Mouse (Mus musculus): ENCODE data around the gene Taf10. TPM values are rescaled to one million over a fixed set of nuclear protein-coding genes. Genes with fewer than 3 reads are reported as not detected.

Taf10 gene
- total RNA-seq (2023): 190 TPM

DNA sequence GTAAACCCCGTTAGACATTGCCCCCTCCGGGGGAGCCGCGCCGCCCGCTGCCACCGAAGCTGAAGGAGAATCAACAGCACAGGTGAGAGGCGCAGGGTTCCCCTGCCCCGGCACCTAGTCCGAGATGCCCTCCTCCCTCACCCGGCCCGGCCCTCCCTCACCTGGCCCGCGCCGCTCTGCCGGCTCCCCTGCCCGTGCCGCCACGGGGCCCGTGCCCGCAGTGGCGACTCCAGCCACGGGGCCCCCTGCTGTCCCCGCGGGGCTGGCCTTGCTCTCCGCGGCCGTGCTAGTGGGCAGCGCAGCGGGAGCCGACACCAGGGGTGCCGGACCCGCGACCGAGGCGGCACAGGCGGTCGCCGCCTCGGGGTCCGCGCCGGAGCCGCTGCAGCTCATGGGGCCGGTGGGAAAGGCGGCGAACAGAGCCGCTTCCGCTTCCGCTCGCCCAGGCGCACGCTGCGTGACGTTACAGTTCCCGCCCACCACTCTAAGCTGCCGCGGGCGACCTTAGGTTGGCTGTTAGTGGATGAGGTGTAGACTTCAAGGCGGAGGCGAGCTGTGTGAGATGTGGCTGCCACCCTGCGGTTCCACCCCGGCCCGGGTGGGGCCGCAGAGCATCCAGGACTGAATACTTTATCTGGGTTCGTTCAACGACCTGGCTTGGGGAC lies at the start of gene Taf10:
Taf10 (minus strand) TSS at position 436 of the 665 bp plus-strand sequence.

DNA sequence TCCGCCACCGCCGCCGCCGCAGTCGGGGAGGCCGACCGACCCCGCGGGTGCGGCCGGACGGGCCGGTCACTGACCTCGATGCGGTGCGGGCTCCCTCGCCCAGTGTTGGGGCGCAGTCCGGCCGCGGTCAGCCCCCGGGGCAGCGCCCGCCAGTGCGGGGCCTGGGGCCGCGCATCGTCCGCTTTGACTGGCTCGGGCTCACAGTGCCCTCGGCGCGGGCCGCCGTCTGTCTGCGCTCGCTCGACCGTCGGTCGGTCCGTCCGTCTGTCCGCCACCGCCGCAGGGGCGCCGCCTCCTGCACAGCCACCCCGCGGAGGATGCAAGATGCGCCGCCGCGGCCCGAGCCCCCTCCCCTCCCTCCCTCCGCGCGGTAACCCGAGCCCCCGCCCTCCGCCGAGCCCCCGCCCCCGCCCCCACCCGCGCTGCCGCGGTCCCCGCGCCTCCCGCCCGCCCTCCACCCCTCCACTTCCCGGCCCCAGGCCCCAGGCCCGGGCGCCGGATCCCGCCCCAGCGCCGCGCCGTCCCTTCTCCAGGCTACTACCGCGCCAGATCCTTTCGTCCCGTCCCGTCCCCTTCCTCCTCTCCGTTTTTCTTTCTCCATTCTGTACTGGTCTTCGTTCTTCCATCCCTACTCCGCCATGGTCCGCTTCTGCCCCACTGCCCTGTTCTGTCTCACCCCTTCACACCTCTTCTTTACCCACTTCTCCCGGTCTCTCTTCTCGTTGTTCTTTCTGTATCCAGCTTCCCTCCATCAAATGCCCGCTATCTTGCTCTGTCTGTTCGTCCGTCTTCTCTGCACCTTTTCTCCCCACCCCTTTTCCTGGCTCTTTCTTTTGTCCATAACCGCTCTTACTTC lies 43.4 kb upstream of the Taf10 start, which contains the start of gene Dchs1:
Dchs1 (minus strand) TSS at position 370 of the 856 bp plus-strand sequence.

GRCm38 (mm10) chr7:105751491-105752433 lies 7.6 kb upstream of the Taf10 start, which contains the start of gene Tpp1:
Tpp1 (minus strand) TSS chr7:105752235.

GRCm38 (mm10) chr7:105736911-105737521 lies 7.1 kb downstream of the Taf10 start, which contains the start of gene Rrp8:
Rrp8 (minus strand) TSS chr7:105737385.

DNA sequence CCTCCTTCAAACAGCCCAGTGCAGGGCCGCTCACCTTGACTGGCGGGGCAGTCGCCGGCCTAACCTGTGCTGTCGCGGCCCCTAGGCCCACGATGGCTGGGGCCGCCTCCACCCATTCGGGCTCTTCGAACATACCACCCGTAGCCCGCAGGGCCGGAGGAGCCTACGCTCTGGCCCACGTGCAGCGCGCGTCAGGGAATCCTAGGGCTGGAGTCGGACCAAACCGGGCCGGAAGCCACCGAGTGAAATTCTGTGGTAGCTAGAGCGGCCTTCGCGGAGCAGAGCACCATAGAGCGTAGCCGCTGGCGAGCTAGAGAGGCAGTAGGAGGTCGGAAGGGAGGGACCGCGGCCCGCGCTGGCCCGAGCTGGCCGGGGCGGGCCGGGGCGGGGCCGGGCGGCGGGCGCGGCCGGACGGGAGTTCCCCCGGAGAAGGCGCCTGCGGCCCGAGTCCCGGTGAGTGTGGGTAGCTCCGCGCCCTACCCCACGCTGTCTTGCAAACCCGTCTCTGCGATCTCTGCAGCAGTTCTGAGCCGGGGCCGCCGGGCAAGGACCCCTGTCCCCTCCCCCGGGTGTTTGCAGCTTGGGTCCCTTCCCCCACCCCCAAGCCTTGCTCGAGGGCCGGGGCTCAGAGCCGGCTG lies 7.8 kb downstream of the Taf10 start, which contains the start of gene Ilk:
Ilk (plus strand) TSS at position 329 of the 638 bp plus-strand sequence.

Other genes with a start within 250 kb of the Taf10 start
- gene Smpd1, start 190.0 kb downstream of the Taf10 start, total RNA-seq (2023): 21.5 TPM
- 2.6 TPM for gene Apbb1, start 162.7 kb downstream of the Taf10 start, total RNA-seq (2023)
- gene Hpx, start 144.2 kb downstream of the Taf10 start, total RNA-seq (2023): not detected
- gene Trim3, start 110.8 kb downstream of the Taf10 start, total RNA-seq (2023): 17.5 TPM
- gene Timm10b, start 104.3 kb downstream of the Taf10 start, total RNA-seq (2023): 68.0 TPM
- gene Arfip2, start 103.9 kb downstream of the Taf10 start, total RNA-seq (2023): 31.9 TPM
- gene Gm45799, start 103.8 kb downstream of the Taf10 start, total RNA-seq (2023): 8.8 TPM
- 4.7 TPM for gene Dnhd1, start 93.5 kb downstream of the Taf10 start, total RNA-seq (2023)
- gene Ilk, start 7.8 kb downstream of the Taf10 start, total RNA-seq (2023): 93.6 TPM
- gene Rrp8, start 7.0 kb downstream of the Taf10 start, total RNA-seq (2023): 20.0 TPM
- gene Tpp1, start 7.9 kb upstream of the Taf10 start, total RNA-seq (2023): 50.2 TPM
- 0.03 TPM for gene Dchs1, start 43.3 kb upstream of the Taf10 start, total RNA-seq (2023)
- gene Mrpl17, start 66.7 kb upstream of the Taf10 start, total RNA-seq (2023): 59.0 TPM
- gene Gm4070, start 209.6 kb upstream of the Taf10 start, total RNA-seq (2023): 110 TPM